Mouse (Mus musculus) left cerebral cortex, adult 8-10 months (tissue): ENCODE data around the gene Vps25. TPM values are rescaled to one million over a fixed set of nuclear protein-coding genes. Genes with fewer than 3 reads are reported as not detected.
A peak's percentile ranks its signal among the peaks of the same experiment; 100 is the strongest.

Experiments used
- DNase-seq, 2 experiments: peaks; one replicate each; pipeline ENCODE4 v3.0.0; 2022; ENCODE audit warnings: low spot score in 2 of 2
- total RNA-seq, 4 experiments: library from RNA; stranded (reverse); gene quantifications; 2 replicates each; pipeline ENCODE4 v1.2.4; 2022

The Vps25 gene
- total RNA-seq, 4 experiments from 2014 or later, result 56.7 to 70.0 (median 65.8) TPM

GRCm38 (mm10) chr11:101245071-101245470 lies 8.4 kb upstream of the Vps25 start:
- no peak for DNase-seq

- DNase-seq, result no peak
Observed at GRCm38 (mm10) chr11:101245855-101246701, 7.4 kb upstream of the Vps25 start, which contains the start of gene Ramp2. TSS of gene Ramp2 (plus strand) at chr11:101246028.

- DNase-seq, result no peak
Observed at GRCm38 (mm10) chr11:101246702-101247012, 6.8 kb upstream of the Vps25 start.

- no peak for DNase-seq
Observed at GRCm38 (mm10) chr11:101247521-101248030, 5.9 kb upstream of the Vps25 start.

- DNase-seq, result no peak
Observed at GRCm38 (mm10) chr11:101248258-101248994, 5.1 kb upstream of the Vps25 start.

GRCm38 (mm10) chr11:101251031-101251430 lies 2.5 kb upstream of the Vps25 start:
- no peak for DNase-seq

- DNase-seq, result no peak
Observed at GRCm38 (mm10) chr11:101252941-101253340, 566 bp upstream of the Vps25 start.

GRCm38 (mm10) chr11:101255826-101256775 lies 2.6 kb downstream of the Vps25 start:
- DNase-seq, result no peak

GRCm38 (mm10) chr11:101259261-101259712 lies 5.8 kb downstream of the Vps25 start:
- peak; percentile 42 to 83 for DNase-seq

GRCm38 (mm10) chr11:101259948-101260825 lies 6.7 kb downstream of the Vps25 start, which contains the start of gene Wnk4:
TSS of gene Wnk4 (plus strand) at chr11:101260567.
- no peak for DNase-seq

- DNase-seq, result no peak
Observed at GRCm38 (mm10) chr11:101260826-101261380, 7.4 kb downstream of the Vps25 start.

GRCm38 (mm10) chr11:101262272-101262967 lies 8.9 kb downstream of the Vps25 start:
- DNase-seq, result no peak

GRCm38 (mm10) chr11:101263138-101263988 lies 9.9 kb downstream of the Vps25 start:
- DNase-seq, result no peak

GRCm38 (mm10) chr11:101263989-101264280 lies 10.4 kb downstream of the Vps25 start:
- DNase-seq, result no peak

GRCm38 (mm10) chr11:101264954-101265471 lies 11.5 kb downstream of the Vps25 start:
- DNase-seq, result no peak

- DNase-seq, result no peak
Observed at GRCm38 (mm10) chr11:101265906-101266305, 12.4 kb downstream of the Vps25 start.

- no peak for DNase-seq
Observed at GRCm38 (mm10) chr11:101269577-101270116, 16.1 kb downstream of the Vps25 start.

GRCm38 (mm10) chr11:101272446-101272845 lies 18.9 kb downstream of the Vps25 start:
- no peak for DNase-seq
